Comparison of ENCODE assay signal across 8 mouse cellular contexts in genomic region chr15:82148510-82148911, GRCm38 (mm10). TPM values are rescaled to one million over a fixed set of nuclear protein-coding genes. Genes with fewer than 3 reads are reported as not detected.
DNase-seq lines count a peak whose midpoint lies in the region; ATAC-seq and TF ChIP-seq lines count a peak whose summit lies in the region.

No protein-coding gene starts in this region.

- no peaks in the 10 kb centered on the region for H3K9me3 ChIP-seq in intestine, embryonic 15.5 days
- no peaks in the 10 kb centered on the region for H3K9me3 ChIP-seq in neural tube, embryonic 12.5 days

- H3K27ac ChIP-seq in intestine, embryonic 15.5 days = peak overlapping the region; percentile 93; the same call in 1 of the 2 replicates
- H3K27ac ChIP-seq in neural tube, embryonic 12.5 days = no peak overlapping the region

- TF ChIP-seq POLR2A in lung, adult 2 months (IDR thresholded peaks at IDR 0.05; ENCODE audit: borderline replicate concordance, extremely low read depth, low read depth, low read length) = no peak

- no peak for ATAC-seq in intestine, embryonic 15.5 days
- ATAC-seq in neural tube, embryonic 12.5 days (ENCODE audit: low FRiP score, low read depth) = no peak

- no peak for TF ChIP-seq CTCF in lung, adult 2 months (IDR thresholded peaks at IDR 0.05; ENCODE audit: insufficient read depth, low read length)

- peak overlapping the region; percentile 80 for H3K4me2 ChIP-seq in intestine, embryonic 15.5 days (replicated peaks)
- peak overlapping the region; percentile 84 for H3K4me2 ChIP-seq in neural tube, embryonic 12.5 days (replicated peaks)

- 39% methylated on average over 9 of the region's 9 CpGs for WGBS in lung, adult 2 months
- WGBS in intestine, embryonic 15.5 days = 15% methylated on average over 9 of the region's 9 CpGs
- 27% methylated on average over 9 of the region's 9 CpGs for WGBS in neural tube, embryonic 12.5 days

- intact Hi-C loops in heart, postnatal 25 days (cut with DNase I) = loop anchor here (5.0 kb wide), 1 partner anchor 199 kb away; no protein-coding TSS in a partner anchor

- H3K27me3 ChIP-seq in intestine, embryonic 15.5 days (replicated peaks) = no peaks in the 10 kb centered on the region
- no peaks in the 10 kb centered on the region for H3K27me3 ChIP-seq in neural tube, embryonic 12.5 days (replicated peaks)

- peaks cover 10% of the 10 kb centered on the region for H3K4me1 ChIP-seq in lung, adult 2 months (ENCODE audit: control insufficient read depth, insufficient read depth, low read length)
- H3K4me1 ChIP-seq in intestine, embryonic 15.5 days (replicated peaks) = peaks cover 40% of the 10 kb centered on the region
- H3K4me1 ChIP-seq in neural tube, embryonic 12.5 days = peaks cover 40% of the 10 kb centered on the region

- peak; percentile 39 for DNase-seq in lung, adult 2 months
- no peak for DNase-seq in lung, postnatal 14 days
- peak; percentile 53 for DNase-seq in c-Kit-positive CD71-positive TER-119-positive erythroid progenitor cells, embryonic 14.5 days (ENCODE audit: low spot score)
- DNase-seq in layer of hippocampus, postnatal 14 days (ENCODE audit: low spot score in 2 of 2) = no peak
- no peak for DNase-seq in thymus, postnatal 4 days
- DNase-seq in heart, postnatal 25 days (ENCODE audit: low spot score) = no peak

- peak overlapping the region; percentile 59 for H3K4me3 ChIP-seq in lung, adult 2 months (replicated peaks; ENCODE audit: extremely low read depth, low read depth, low read length)
- peak overlapping the region; percentile 90 for H3K4me3 ChIP-seq in intestine, embryonic 15.5 days (replicated peaks)
- H3K4me3 ChIP-seq in neural tube, embryonic 12.5 days = peak overlapping the region; percentile 77

- H3K9ac ChIP-seq in intestine, embryonic 15.5 days = peak overlapping the region; percentile 85
- H3K9ac ChIP-seq in neural tube, embryonic 12.5 days = peak overlapping the region; percentile 84

- H3K36me3 ChIP-seq in intestine, embryonic 15.5 days = no peaks in the 10 kb centered on the region
- peaks cover 5% of the 10 kb centered on the region; the same call in 1 of the 2 replicates for H3K36me3 ChIP-seq in neural tube, embryonic 12.5 days

RNA-seq across cellular contexts. Expression of gene Srebf2, which starts 1.5 kb away (rescaled TPM):
- polyA plus RNA-seq in lung, adult 2 months (2012; rRNA removed) = 261 and 292 TPM in 2 replicates
- polyA plus RNA-seq in intestine, embryonic 15.5 days (2015; fragmentation: Nextera tagmentation; extraction: Ambion mirVana) = 163 and 172 TPM in 2 replicates
- polyA plus RNA-seq in neural tube, embryonic 12.5 days (2016; fragmentation: Nextera tagmentation; extraction: Ambion mirVana) = 238 and 239 TPM in 2 replicates
- total RNA-seq in layer of hippocampus, postnatal 14 days (2021) = 100 to 1,000 TPM; 187 to 189 TPM
- total RNA-seq in heart, postnatal 25 days (2021) = 10 to 100 TPM; 20.5 to 21.8 TPM

RNA-seq across cellular contexts. Expression of gene Ccdc134, which starts 20.8 kb away (rescaled TPM):
- polyA plus RNA-seq in lung, adult 2 months (2012; rRNA removed) = 7.9 and 10.9 TPM in 2 replicates
- polyA plus RNA-seq in intestine, embryonic 15.5 days (2015; fragmentation: Nextera tagmentation; extraction: Ambion mirVana) = 12.0 and 12.6 TPM in 2 replicates
- polyA plus RNA-seq in neural tube, embryonic 12.5 days (2016; fragmentation: Nextera tagmentation; extraction: Ambion mirVana) = 17.8 and 20.3 TPM in 2 replicates
- 10 to 100 TPM; 12.7 to 16.2 TPM for total RNA-seq in layer of hippocampus, postnatal 14 days (2021)
- total RNA-seq in heart, postnatal 25 days (2021) = 1 to 10 TPM; 4.4 to 6.4 TPM

Comparison
In these comparisons a context has a peak if more than half of its experiments do, and no peak if none do; other contexts are left out.
1. DNase-seq: peak in lung, adult 2 months (single experiment) and c-Kit-positive CD71-positive TER-119-positive erythroid progenitor cells, embryonic 14.5 days (single experiment); none in lung, postnatal 14 days (single experiment), layer of hippocampus, postnatal 14 days (0 of 2), thymus, postnatal 4 days (single experiment) and heart, postnatal 25 days (single experiment).
2. Peak in every context shown above with its lines, with median percentiles within 50 percentile points of each other: H3K4me3 ChIP-seq.